Mouse (Mus musculus) testis, postnatal 14 days (tissue): Measurements from ENCODE around the gene Olfr855.
A peak's percentile ranks its signal among the peaks of the same experiment; 100 is the strongest.

Source experiments
- DNase-seq: peaks from one replicate; pipeline ENCODE4 v3.0.0; 2021; ENCODE audit warnings: low spot score

Olfr855 gene

GRCm38 (mm10) chr9:19582317-19582716 is at the start of gene Olfr855:
Olfr855 (plus strand) TSS chr9:19582617.
- DNase-seq, result no peak

- DNase-seq, result no peak
Measured at GRCm38 (mm10) chr9:19540976-19541375, 41.4 kb upstream of the Olfr855 start, which contains the start of gene Olfr853. Olfr853 (minus strand) TSS chr9:19541076.

GRCm38 (mm10) chr9:19567282-19567681 is 15.1 kb upstream of the Olfr855 start, which contains the start of gene Olfr854:
Olfr854 (minus strand) TSS chr9:19567382.
- no peak for DNase-seq

- no peak for DNase-seq
Measured at GRCm38 (mm10) chr9:19621297-19621696, 38.9 kb downstream of the Olfr855 start.

GRCm38 (mm10) chr9:19621843-19622822 is 39.7 kb downstream of the Olfr855 start, which contains the start of gene Zfp317:
Zfp317 (plus strand) TSS chr9:19622102.
- peak; percentile 89 for DNase-seq

- no peak for DNase-seq
Measured at GRCm38 (mm10) chr9:19629574-19629973, 47.2 kb downstream of the Olfr855 start.
